Mouse (Mus musculus) myocyte (in vitro differentiated cells): ENCODE measurements around the gene Lrrc63. TPM values are rescaled to one million over a fixed set of nuclear protein-coding genes. Genes with fewer than 3 reads are reported as not detected.

Source experiments
- H3K27me3 ChIP-seq: one replicate; pipeline ENCODE4 v1.6.1; 2011; ENCODE audit not compliant: control insufficient read depth, insufficient read depth, insufficient read length
- H3K36me3 ChIP-seq: one replicate; pipeline ENCODE4 v1.6.1; 2011; ENCODE audit not compliant: control insufficient read depth, insufficient read depth
- H3K4me2 ChIP-seq: one replicate; pipeline ENCODE4 v1.6.1; 2011; ENCODE audit warnings: low read depth, control low read depth
- H3K4me3 ChIP-seq: one replicate; pipeline ENCODE4 v1.5.1; 2011; ENCODE audit warnings: mild to moderate bottlenecking, control low read depth, moderate library complexity
- H3K79me2 ChIP-seq: one replicate; pipeline ENCODE4 v1.6.1; 2011; ENCODE audit not compliant: control insufficient read depth, insufficient read depth
- H3ac ChIP-seq: one replicate; pipeline ENCODE4 v1.6.1; 2011; ENCODE audit not compliant: control insufficient read depth, insufficient read length
- CEBPB ChIP-seq: IDR thresholded peaks from 2 replicates; pipeline ENCODE4 v1.6.1; 2011; ENCODE audit warnings: mild to moderate bottlenecking, moderate library complexity; ENCODE audit not compliant: poor library complexity, insufficient read depth, severe bottlenecking
- E2F4 ChIP-seq: IDR thresholded peaks from one replicate; pipeline ENCODE4 v1.6.1; 2011; ENCODE audit warnings: mild to moderate bottlenecking, control low read depth, moderate library complexity; ENCODE audit not compliant: insufficient read depth
- MYOD1 ChIP-seq, 3 experiments: IDR thresholded peaks; one replicate each; pipeline ENCODE4 v1.6.1; 2011; ENCODE audit warnings: control low read depth in 2 of 3, low read depth in 2 of 3, mild to moderate bottlenecking in 2 of 3, moderate library complexity in 1 of 3; ENCODE audit not compliant: insufficient read length in 2 of 3, control insufficient read depth in 1 of 3
- MYOG ChIP-seq, 3 experiments: IDR thresholded peaks; one replicate each; pipeline ENCODE4 v1.6.1; 2011; ENCODE audit warnings: control low read depth in 2 of 3, low read depth in 2 of 3, mild to moderate bottlenecking in 2 of 3; ENCODE audit not compliant: insufficient read length in 2 of 3, control insufficient read depth in 1 of 3, insufficient read depth in 1 of 3
- POLR2AphosphoS2 ChIP-seq: IDR thresholded peaks from one replicate; pipeline ENCODE4 v1.6.1; 2011; ENCODE audit warnings: low read depth, control low read depth; ENCODE audit not compliant: insufficient read length
- REST ChIP-seq: IDR thresholded peaks from one replicate; pipeline ENCODE4 v1.6.1; 2011; ENCODE audit warnings: mild to moderate bottlenecking, control low read depth, moderate library complexity; ENCODE audit not compliant: insufficient read depth, insufficient read length
- SRF ChIP-seq: IDR thresholded peaks from one replicate; pipeline ENCODE4 v1.6.1; 2011; ENCODE audit warnings: low read depth; ENCODE audit not compliant: control insufficient read depth, insufficient read length
- TCF3 ChIP-seq: IDR thresholded peaks from one replicate; pipeline ENCODE4 v1.6.1; 2011; ENCODE audit warnings: low read depth, control low read depth; ENCODE audit not compliant: insufficient read length
- polyA plus RNA-seq: library from polyadenylated mRNA; unstranded; fragments of >200 nt; fragmentation: generic; extraction: Trizol; gene quantifications from one replicate; pipeline ENCODE4 v1.2.1, GENCODE M21; 2012; ENCODE audit warnings: missing spikeins

Gene Lrrc63
- polyA plus RNA-seq, 1 experiment: not detected

DNA sequence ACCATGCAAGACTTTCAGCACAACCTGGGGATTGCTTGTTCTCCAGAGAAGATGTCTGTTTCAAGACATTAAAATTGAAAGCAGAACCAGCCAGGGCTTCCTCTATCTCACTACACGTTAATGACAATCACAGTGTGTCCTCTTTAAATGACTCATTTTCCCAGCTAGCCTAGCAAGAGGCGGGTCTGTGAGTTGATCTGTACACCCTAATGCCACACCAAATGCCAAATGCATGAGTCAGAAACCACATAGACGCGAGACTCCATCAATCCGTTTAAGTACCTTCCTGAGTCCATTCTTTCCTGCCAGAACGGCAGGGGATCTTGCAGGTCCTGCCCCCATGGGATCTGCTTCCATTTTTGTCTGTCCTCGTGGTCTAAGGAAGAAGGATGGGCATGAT lies 85.5 kb downstream of the Lrrc63 start:
- no peaks in the 10 kb centered on the region for H3K79me2 ChIP-seq
- TF ChIP-seq CEBPB (no peak), MYOG (IDR thresholded peaks at IDR 0.05; ENCODE audit: control insufficient read depth in 1 of 3, insufficient read depth in 1 of 3, insufficient read length in 2 of 3, low read depth in 2 of 3) (no peak), TCF3 (no peak), REST (no peak), SRF (no peak), POLR2AphosphoS2 (no peak), E2F4 (no peak)
- H3K36me3 ChIP-seq: no peaks in the 10 kb centered on the region

DNA sequence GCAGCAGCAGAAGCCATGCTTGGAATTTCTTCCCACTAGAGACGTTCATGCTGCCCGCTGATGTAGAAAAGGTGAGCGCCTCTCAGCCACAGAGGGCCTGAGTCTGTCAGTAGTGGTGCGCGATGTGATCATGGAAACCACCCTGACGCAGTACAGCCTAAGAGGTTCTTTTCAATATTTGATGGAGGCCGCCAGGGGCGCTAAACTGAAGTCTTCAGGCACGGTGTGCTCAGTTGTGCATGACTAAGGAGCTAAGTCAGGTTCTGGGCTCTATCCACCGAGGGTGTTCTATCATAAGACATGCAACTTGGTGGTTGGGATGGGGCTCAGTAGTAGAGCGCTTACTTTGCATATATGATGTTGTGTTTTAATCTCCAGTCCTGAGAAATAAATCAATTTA lies 95.2 kb downstream of the Lrrc63 start:
- TF ChIP-seq MYOD1 (IDR thresholded peaks at IDR 0.05; ENCODE audit: control insufficient read depth in 1 of 3, insufficient read length in 2 of 3, low read depth in 2 of 3) (no peak), SRF (no peak)
- Histone ChIP-seq H3ac (no peak overlapping the region), H3K4me2 (no peak overlapping the region), H3K4me3 (no peak overlapping the region), H3K79me2 (no peaks in the 10 kb centered on the region), H3K27me3 (no peaks in the 10 kb centered on the region), H3K36me3 (no peaks in the 10 kb centered on the region)

More for the DNA sequence above, 85.5 kb downstream of the Lrrc63 start:
- Histone ChIP-seq H3ac (no peak overlapping the region), H3K4me2 (peak overlapping the region; percentile 65), H3K27me3 (no peaks in the 10 kb centered on the region), H3K4me3 (no peak overlapping the region)

Other genes with a start within 250 kb of the Lrrc63 start
- gene Lrch1, start 183.0 kb downstream of the Lrrc63 start, polyA plus RNA-seq: 9.9 TPM
- 0.64 TPM for gene Rubcnl, start 114.9 kb downstream of the Lrrc63 start, polyA plus RNA-seq
- gene Lcp1, start 220 bp upstream of the Lrrc63 start, polyA plus RNA-seq: not detected
- gene Cpb2, start 111.4 kb upstream of the Lrrc63 start, polyA plus RNA-seq: not detected
- gene Zc3h13, start 153.5 kb upstream of the Lrrc63 start, polyA plus RNA-seq: 10.1 TPM